Mouse (Mus musculus) neural tube, embryonic 11.5 days (tissue): ENCODE measurements around the gene Gsk3b. TPM values are rescaled to one million over a fixed set of nuclear protein-coding genes. Genes with fewer than 3 reads are reported as not detected.

ENCODE experiments used
- ATAC-seq: fragments of 200-750 bp; cut with Nextera tagmentation; 2 replicates; pipeline ENCODE4 v1.8.0; 2017; ENCODE audit warnings: moderate number of reproducible peaks, mild to moderate bottlenecking, moderate TSS enrichment, moderate library complexity; ENCODE audit not compliant: insufficient read depth, low FRiP score, low TSS enrichment
- DNase-seq: peaks from one replicate; pipeline ENCODE4 v3.0.0-alpha.2; 2015; ENCODE audit warnings: low spot score
- H3K27ac ChIP-seq: fragments of 300-500 bp; sonication (generic); 2 replicates; pipeline ENCODE4 v1.5.1; 2014; ENCODE audit warnings: low read depth, mild to moderate bottlenecking, low read length
- H3K27me3 ChIP-seq: fragments of 300-500 bp; sonication (generic); 2 replicates; pipeline ENCODE4 v1.6.1; 2014; ENCODE audit warnings: mild to moderate bottlenecking, low read length, mixed read lengths; ENCODE audit not compliant: control insufficient read depth, insufficient read depth
- H3K36me3 ChIP-seq: fragments of 300-500 bp; sonication (generic); 2 replicates; pipeline ENCODE4 v1.6.1; 2014; ENCODE audit warnings: mild to moderate bottlenecking, low read length, moderate library complexity, mixed read lengths; ENCODE audit not compliant: control insufficient read depth, insufficient read depth
- H3K4me1 ChIP-seq: fragments of 300-500 bp; sonication (generic); 2 replicates; pipeline ENCODE4 v1.6.1; 2014; ENCODE audit warnings: low read length, mixed read lengths; ENCODE audit not compliant: control insufficient read depth, insufficient read depth
- H3K4me2 ChIP-seq: fragments of 300-500 bp; sonication (generic); 2 replicates; pipeline ENCODE4 v1.6.1; 2014; ENCODE audit warnings: low read depth, mild to moderate bottlenecking, moderate library complexity
- H3K4me3 ChIP-seq: fragments of 300-500 bp; sonication (generic); 2 replicates; pipeline ENCODE4 v1.5.1; 2014; ENCODE audit warnings: low read depth, low read length
- H3K9ac ChIP-seq: fragments of 300-500 bp; sonication (generic); 2 replicates; pipeline ENCODE4 v1.6.1; 2014; ENCODE audit warnings: mild to moderate bottlenecking, low read length
- H3K9me3 ChIP-seq: fragments of 300-500 bp; sonication (generic); 2 replicates; pipeline ENCODE4 v1.6.1; 2016; ENCODE audit warnings: low read length; ENCODE audit not compliant: control insufficient read depth
- WGBS: fragments of 180-500 bp; shearing (Covaris S2); extraction: QIAGEN DNeasy Blood & Tissue Kit; methylation state at CpG from one replicate; pipeline ENCODE4 v1.1.7; 2014; 5-methylcytosine and 5-hydroxymethylcytosine counted together
- polyA plus RNA-seq: library from polyadenylated mRNA; unstranded; fragments of >200 nt; fragmentation: Nextera tagmentation; extraction: Ambion mirVana; gene quantifications from 2 replicates; pipeline ENCODE4 v1.2.1, GENCODE M21; 2014

The Gsk3b gene
- polyA plus RNA-seq, 1 experiment from 2014 or later: 119 TPM

- Histone ChIP-seq H3K4me2 (no peak overlapping the region), H3K9me3 (no peaks in the 10 kb centered on the region), H3K4me3 (no peak overlapping the region), H3K27me3 (no peaks in the 10 kb centered on the region), H3K4me1 (no peaks in the 10 kb centered on the region), H3K36me3 (peaks cover 5% of the 10 kb centered on the region; the same call in 1 of the 2 replicates), H3K9ac (no peak overlapping the region), H3K27ac (no peak overlapping the region)
- WGBS: 86% methylated on average over 5 of the region's 5 CpGs
- no peak for DNase-seq
- ATAC-seq: no peak
Measured at GRCm38 (mm10) chr16:38239729-38240128, 150.9 kb downstream of the Gsk3b start.

- no peak for ATAC-seq
- Histone ChIP-seq H3K4me1 (no peaks in the 10 kb centered on the region), H3K4me3 (no peak overlapping the region), H3K9ac (no peak overlapping the region), H3K9me3 (no peaks in the 10 kb centered on the region), H3K27me3 (no peaks in the 10 kb centered on the region), H3K27ac (no peak overlapping the region), H3K36me3 (peaks cover 5% of the 10 kb centered on the region; the same call in 1 of the 2 replicates), H3K4me2 (no peak overlapping the region)
- 96% methylated on average over 10 of the region's 10 CpGs for WGBS
- DNase-seq: no peak
Measured at GRCm38 (mm10) chr16:38240167-38240566, 151.4 kb downstream of the Gsk3b start.

GRCm38 (mm10) chr16:38244111-38244510, 155.3 kb downstream of the Gsk3b start:
- H3K27ac ChIP-seq: no peak overlapping the region
- H3K9me3 ChIP-seq: no peaks in the 10 kb centered on the region
- H3K4me1 ChIP-seq: no peaks in the 10 kb centered on the region
- no peak overlapping the region for H3K4me2 ChIP-seq
- no peak for ATAC-seq
- H3K36me3 ChIP-seq: peaks cover 3% of the 10 kb centered on the region; the same call in 1 of the 2 replicates
- no peak overlapping the region for H3K9ac ChIP-seq
- DNase-seq: no peak
- 95% methylated on average over 6 of the region's 6 CpGs for WGBS
- H3K27me3 ChIP-seq: no peaks in the 10 kb centered on the region
- no peak overlapping the region for H3K4me3 ChIP-seq

GRCm38 (mm10) chr16:38245379-38245778, 156.6 kb downstream of the Gsk3b start:
- Histone ChIP-seq H3K27ac (no peak overlapping the region), H3K27me3 (no peaks in the 10 kb centered on the region), H3K9me3 (no peaks in the 10 kb centered on the region), H3K4me3 (no peak overlapping the region), H3K9ac (no peak overlapping the region), H3K36me3 (no peaks in the 10 kb centered on the region; the same call in 1 of the 2 replicates), H3K4me1 (no peaks in the 10 kb centered on the region), H3K4me2 (no peak overlapping the region)
- ATAC-seq: no peak
- WGBS: 62% methylated on average over 2 of the region's 2 CpGs
- no peak for DNase-seq

- Histone ChIP-seq H3K9ac (no peak overlapping the region), H3K4me2 (no peak overlapping the region), H3K4me3 (no peak overlapping the region), H3K9me3 (no peaks in the 10 kb centered on the region), H3K27ac (no peak overlapping the region), H3K36me3 (no peaks in the 10 kb centered on the region), H3K27me3 (no peaks in the 10 kb centered on the region), H3K4me1 (no peaks in the 10 kb centered on the region)
- WGBS: 78% methylated on average over 5 of the region's 5 CpGs
- ATAC-seq (no peak), DNase-seq (no peak)
Measured at GRCm38 (mm10) chr16:38245849-38246585, 157.2 kb downstream of the Gsk3b start.

GRCm38 (mm10) chr16:38248331-38248961, 159.6 kb downstream of the Gsk3b start:
- no peaks in the 10 kb centered on the region for H3K36me3 ChIP-seq
- no peak for DNase-seq
- no peak for ATAC-seq
- H3K4me1 ChIP-seq: no peaks in the 10 kb centered on the region
- no peaks in the 10 kb centered on the region for H3K9me3 ChIP-seq
- WGBS: 48% methylated on average over 13 of the region's 13 CpGs
- no peak overlapping the region for H3K4me2 ChIP-seq
- no peaks in the 10 kb centered on the region for H3K27me3 ChIP-seq
- no peak overlapping the region for H3K27ac ChIP-seq
- no peak overlapping the region for H3K4me3 ChIP-seq
- no peak overlapping the region for H3K9ac ChIP-seq

GRCm38 (mm10) chr16:38250467-38250866, 161.7 kb downstream of the Gsk3b start:
- WGBS: 96% methylated on average over 6 of the region's 6 CpGs
- Histone ChIP-seq H3K27ac (no peak overlapping the region), H3K9ac (no peak overlapping the region), H3K4me2 (no peak overlapping the region), H3K9me3 (no peaks in the 10 kb centered on the region), H3K4me3 (no peak overlapping the region), H3K36me3 (no peaks in the 10 kb centered on the region), H3K27me3 (no peaks in the 10 kb centered on the region), H3K4me1 (no peaks in the 10 kb centered on the region)
- ATAC-seq (no peak), DNase-seq (no peak)

- no peaks in the 10 kb centered on the region for H3K27me3 ChIP-seq
- no peak for ATAC-seq
- no peak overlapping the region for H3K27ac ChIP-seq
- H3K4me3 ChIP-seq: no peak overlapping the region
- 83% methylated on average over 14 of the region's 14 CpGs for WGBS
- no peak overlapping the region for H3K9ac ChIP-seq
- H3K4me2 ChIP-seq: no peak overlapping the region
- no peaks in the 10 kb centered on the region for H3K9me3 ChIP-seq
- DNase-seq: no peak
- H3K36me3 ChIP-seq: no peaks in the 10 kb centered on the region
- no peaks in the 10 kb centered on the region for H3K4me1 ChIP-seq
Measured at GRCm38 (mm10) chr16:38254001-38254400, 165.2 kb downstream of the Gsk3b start.

- no peaks in the 10 kb centered on the region for H3K27me3 ChIP-seq
- no peak overlapping the region for H3K4me2 ChIP-seq
- H3K9ac ChIP-seq: no peak overlapping the region
- H3K4me3 ChIP-seq: no peak overlapping the region
- ATAC-seq (no peak), DNase-seq (no peak)
- H3K27ac ChIP-seq: no peak overlapping the region
- 81% methylated on average over 4 of the region's 4 CpGs for WGBS
- no peaks in the 10 kb centered on the region for H3K4me1 ChIP-seq
- no peaks in the 10 kb centered on the region for H3K36me3 ChIP-seq
- H3K9me3 ChIP-seq: no peaks in the 10 kb centered on the region
Measured at GRCm38 (mm10) chr16:38255107-38255506, 166.3 kb downstream of the Gsk3b start.
